Mouse (Mus musculus) heart, adult 2 months (tissue): ENCODE data around the gene Usp54. TPM values are rescaled to one million over a fixed set of nuclear protein-coding genes. Genes with fewer than 3 reads are reported as not detected.
A peak's percentile ranks its signal among the peaks of the same experiment; 100 is the strongest.

Experiments
- DNase-seq, 2 experiments: peaks; one replicate each; pipeline ENCODE4 v3.0.0; 2021
- H3K27ac ChIP-seq: fragments of 200-600 bp; 2 replicates; pipeline ENCODE4 v1.8.1; 2022
- H3K27me3 ChIP-seq: fragments of 200-500 bp; 2 replicates; pipeline ENCODE4 v1.6.1; 2012; ENCODE audit warnings: mild to moderate bottlenecking, low read length, inconsistent platforms, mixed read lengths; ENCODE audit not compliant: control insufficient read depth, insufficient read depth
- H3K36me3 ChIP-seq: fragments of 200-500 bp; 2 replicates; pipeline ENCODE4 v1.6.1; 2012; ENCODE audit warnings: low read length, inconsistent platforms; ENCODE audit not compliant: control insufficient read depth, insufficient read depth
- H3K4me1 ChIP-seq: fragments of 200-500 bp; 2 replicates; pipeline ENCODE4 v1.6.1; 2011; ENCODE audit warnings: low read length; ENCODE audit not compliant: control insufficient read depth, insufficient read depth
- H3K4me3 ChIP-seq: fragments of 200-600 bp; 2 replicates; pipeline ENCODE4 v1.8.1; 2022
- H3K79me2 ChIP-seq: fragments of 200-500 bp; replicated peaks from 2 replicates; pipeline ENCODE4 v1.6.1; 2012; ENCODE audit warnings: mild to moderate bottlenecking, inconsistent platforms, low read length, moderate library complexity, mixed read lengths; ENCODE audit not compliant: control insufficient read depth, insufficient read depth
- H3K9ac ChIP-seq: fragments of 200-500 bp; 2 replicates; pipeline ENCODE4 v1.6.1; 2012; ENCODE audit warnings: low read depth, mild to moderate bottlenecking, control low read depth, inconsistent platforms, low read length, mixed read lengths
- CTCF ChIP-seq: fragments of 200-600 bp; IDR thresholded peaks from 2 replicates; pipeline ENCODE4 v1.8.1; 2022; ENCODE audit warnings: antibody characterized with exemption, mild to moderate bottlenecking, moderate library complexity
- EP300 ChIP-seq: fragments of 200-500 bp; IDR thresholded peaks from 2 replicates; pipeline ENCODE4 v1.6.1; 2011; ENCODE audit warnings: low read depth, low read length, control low read depth; ENCODE audit not compliant: insufficient read depth
- POLR2A ChIP-seq: fragments of 200-500 bp; IDR thresholded peaks from 2 replicates; pipeline ENCODE4 v1.6.1; 2011; ENCODE audit warnings: mild to moderate bottlenecking, low read depth, low read length, control low read depth; ENCODE audit not compliant: insufficient read depth
- WGBS: fragments of 180-500 bp; shearing (Covaris S2); methylation state at CpG from one replicate; pipeline ENCODE4 v1.1.7; 2018; 5-methylcytosine and 5-hydroxymethylcytosine counted together
- intact Hi-C: fragments of 180-260 bp; cut with DNase I; formaldehyde crosslinking; loops from one replicate; pipeline ENCODE4 v1.15.1; 2025
- polyA plus RNA-seq: library from polyadenylated mRNA; depleted of rRNA; stranded (reverse); fragments of >200 nt; gene quantifications from 2 replicates; pipeline ENCODE4 v1.2.3, GENCODE M21; 2012
- total RNA-seq, 2 experiments: library from RNA; stranded (reverse); gene quantifications; 2 replicates each; pipeline ENCODE4 v1.2.3; 2021

The Usp54 gene
- total and polyA plus RNA-seq, 3 experiments: 10.9 to 16.2 (median 14.1) TPM

GRCm38 (mm10) chr14:20622907-20623306 lies 18.0 kb downstream of the Usp54 start:
- H3K4me3 ChIP-seq: no peak overlapping the region
- peaks cover 1% of the 10 kb centered on the region; the same call in 1 of the 2 replicates for H3K4me1 ChIP-seq
- H3K27ac ChIP-seq: no peak overlapping the region
- H3K36me3 ChIP-seq: no peaks in the 10 kb centered on the region
- intact Hi-C loops: no loop called here
- DNase-seq: no peak
- WGBS: 89% methylated on average over 3 of the region's 3 CpGs
- TF ChIP-seq POLR2A (no peak), CTCF (no peak), EP300 (no peak)
- no peak overlapping the region for H3K9ac ChIP-seq
- H3K27me3 ChIP-seq: no peaks in the 10 kb centered on the region
- H3K79me2 ChIP-seq: no peaks in the 10 kb centered on the region; the same call in 1 of the 2 replicates

- intact Hi-C loops: no loop called here
- WGBS: 92% methylated on average over 2 of the region's 2 CpGs
- no peaks in the 10 kb centered on the region; the same call in 1 of the 2 replicates for H3K79me2 ChIP-seq
- H3K27ac ChIP-seq: no peak overlapping the region
- H3K27me3 ChIP-seq: no peaks in the 10 kb centered on the region
- no peak overlapping the region for H3K4me3 ChIP-seq
- H3K36me3 ChIP-seq: no peaks in the 10 kb centered on the region
- H3K4me1 ChIP-seq: peaks cover 1% of the 10 kb centered on the region; the same call in 1 of the 2 replicates
- H3K9ac ChIP-seq: no peak overlapping the region
- no peak for TF ChIP-seq POLR2A
- no peak for TF ChIP-seq CTCF
- TF ChIP-seq EP300: no peak
- DNase-seq: no peak
Measured at GRCm38 (mm10) chr14:20622412-20622811, 18.5 kb downstream of the Usp54 start.

- 80% methylated on average over 2 of the region's 2 CpGs for WGBS
- no peaks in the 10 kb centered on the region; the same call in 1 of the 2 replicates for H3K79me2 ChIP-seq
- no peaks in the 10 kb centered on the region for H3K36me3 ChIP-seq
- no peak for DNase-seq
- H3K27ac ChIP-seq: no peak overlapping the region
- no peaks in the 10 kb centered on the region for H3K27me3 ChIP-seq
- intact Hi-C loops: no loop called here
- no peak overlapping the region for H3K4me3 ChIP-seq
- peaks cover 1% of the 10 kb centered on the region; the same call in 1 of the 2 replicates for H3K4me1 ChIP-seq
- no peak overlapping the region for H3K9ac ChIP-seq
- TF ChIP-seq EP300: no peak
- no peak for TF ChIP-seq POLR2A
- TF ChIP-seq CTCF: no peak
Measured at GRCm38 (mm10) chr14:20621903-20622302, 19.0 kb downstream of the Usp54 start.

- H3K36me3 ChIP-seq: no peaks in the 10 kb centered on the region
- no peak overlapping the region for H3K4me3 ChIP-seq
- no peak for DNase-seq
- TF ChIP-seq EP300 (no peak), CTCF (no peak), POLR2A (no peak)
- H3K4me1 ChIP-seq: peaks cover 1% of the 10 kb centered on the region
- H3K9ac ChIP-seq: no peak overlapping the region
- H3K27me3 ChIP-seq: no peaks in the 10 kb centered on the region
- no peaks in the 10 kb centered on the region; the same call in 1 of the 2 replicates for H3K79me2 ChIP-seq
- no peak overlapping the region for H3K27ac ChIP-seq
- intact Hi-C loops: no loop called here
Measured at GRCm38 (mm10) chr14:20619131-20619530, 21.7 kb downstream of the Usp54 start.

GRCm38 (mm10) chr14:20618211-20618610 lies 22.7 kb downstream of the Usp54 start:
- intact Hi-C loops: no loop called here

GRCm38 (mm10) chr14:20616421-20616820 lies 24.4 kb downstream of the Usp54 start:
- intact Hi-C loops: no loop called here
- Histone ChIP-seq H3K36me3 (no peaks in the 10 kb centered on the region), H3K27ac (peak overlapping the region; percentile 40; the same call in 1 of the 2 replicates), H3K27me3 (no peaks in the 10 kb centered on the region), H3K4me1 (no peaks in the 10 kb centered on the region; the same call in none of the 2 replicates), H3K4me3 (no peak overlapping the region), H3K79me2 (no peaks in the 10 kb centered on the region; the same call in 1 of the 2 replicates), H3K9ac (no peak overlapping the region)
- 18% methylated on average over 2 of the region's 2 CpGs for WGBS
- no peak for DNase-seq
- TF ChIP-seq CTCF: no peak

More at GRCm38 (mm10) chr14:20618211-20618610, 22.7 kb downstream of the Usp54 start:
- no peaks in the 10 kb centered on the region for H3K27me3 ChIP-seq
- TF ChIP-seq EP300: no peak
- H3K36me3 ChIP-seq: no peaks in the 10 kb centered on the region
- H3K4me3 ChIP-seq: no peak overlapping the region
- no peak overlapping the region for H3K9ac ChIP-seq
- WGBS: 40% methylated on average over 5 of the region's 5 CpGs
- H3K4me1 ChIP-seq: peaks cover 1% of the 10 kb centered on the region
- peak in 1 of 2 experiments; percentile 20 for DNase-seq
- H3K79me2 ChIP-seq: no peaks in the 10 kb centered on the region; the same call in 1 of the 2 replicates
- H3K27ac ChIP-seq: peak overlapping the region; percentile 30; the same call in 1 of the 2 replicates
